In the genomic region with DNA sequence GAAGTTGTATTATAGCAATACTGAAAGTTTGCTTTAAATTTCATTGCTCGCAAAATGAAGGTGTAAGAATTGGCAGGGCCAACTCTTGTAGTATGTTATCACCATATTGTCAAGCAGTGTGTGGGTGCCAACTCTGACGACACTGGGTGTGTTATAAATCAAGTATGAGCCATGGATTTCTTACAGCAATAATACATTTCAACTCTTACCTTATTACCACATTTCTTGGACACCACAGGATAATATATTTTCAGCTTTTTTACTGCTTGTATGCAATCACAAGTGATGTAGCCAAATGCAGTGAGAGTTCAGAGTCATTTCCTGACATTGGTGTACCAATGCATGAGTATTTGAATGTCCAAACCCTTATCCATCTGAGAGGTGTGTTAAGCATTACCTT, we compare ENCODE assay signal across 15 mouse cellular contexts.
DNase-seq lines count a peak whose midpoint lies in the region.
"Had no signal": no experiment of that assay in that cellular context is flagged by ENCODE, and none has a peak within 500 bp of the region (broad histone marks: within the 10 kb centered on the region; RNA-seq: fewer than 3 reads in every experiment).

No protein-coding gene starts in this region.

- peak; percentile 17 for DNase-seq in adrenal gland, postnatal 14 days
- DNase-seq in adrenal gland, postnatal 25 days = no peak
- peak; percentile 33 for DNase-seq in NIH3T3 (ENCODE audit: low read depth)
- DNase-seq in adipocyte (ENCODE audit: low spot score) = peak; percentile 81
- DNase-seq in skeletal muscle tissue, adult 2 months (ENCODE audit: low read depth, low spot score) = peak; percentile 2
- no peak for DNase-seq in frontal cortex, postnatal 14 days (ENCODE audit: low spot score in 2 of 2)
- DNase-seq: cerebellum, adult 18-20 months; cerebellum, adult 9-10 months; cerebellum, postnatal 14 days; gastrocnemius, postnatal 10 days; gastrocnemius, postnatal 36 days; heart, adult 11 months; heart, postnatal 14 days; heart, postnatal 4 days; kidney, adult 18-20 months had no signal

Comparison
In these comparisons a context has a peak if more than half of its experiments do, and no peak if none do; other contexts are left out.
1. DNase-seq: peak in adrenal gland, postnatal 14 days (single experiment), NIH3T3 (single experiment), adipocyte (single experiment) and skeletal muscle tissue, adult 2 months (single experiment); none in adrenal gland, postnatal 25 days (single experiment) and frontal cortex, postnatal 14 days (0 of 2).